Mouse (Mus musculus) retina, postnatal 1 day (tissue): ENCODE results near the gene Olfr1447.

Experiments
- DNase-seq: peaks from one replicate; pipeline ENCODE4 v3.0.0-alpha.2; 2012

Olfr1447 gene

DNA sequence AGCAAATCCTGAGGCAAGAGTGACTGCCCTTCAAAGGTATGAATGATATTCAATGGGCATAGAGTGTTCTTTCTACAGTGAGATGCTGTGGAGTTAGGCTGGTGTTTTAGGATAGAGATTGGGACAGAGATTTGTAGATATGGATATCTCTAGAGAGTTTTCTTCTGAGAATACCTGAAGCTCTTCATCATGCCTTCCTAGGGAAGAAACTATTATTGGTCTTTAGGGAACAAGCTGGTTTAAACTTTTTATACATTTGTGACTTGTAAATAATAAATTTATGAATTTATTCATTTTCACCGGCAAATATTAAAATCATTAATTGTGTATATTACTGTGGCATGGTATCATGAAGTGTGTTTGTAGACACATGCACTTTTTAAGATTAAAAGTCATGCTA lies at the start of gene Olfr1447:
Olfr1447 (minus strand) TSS at position 101 of the 400 bp plus-strand sequence.
- DNase-seq = no peak

DNA sequence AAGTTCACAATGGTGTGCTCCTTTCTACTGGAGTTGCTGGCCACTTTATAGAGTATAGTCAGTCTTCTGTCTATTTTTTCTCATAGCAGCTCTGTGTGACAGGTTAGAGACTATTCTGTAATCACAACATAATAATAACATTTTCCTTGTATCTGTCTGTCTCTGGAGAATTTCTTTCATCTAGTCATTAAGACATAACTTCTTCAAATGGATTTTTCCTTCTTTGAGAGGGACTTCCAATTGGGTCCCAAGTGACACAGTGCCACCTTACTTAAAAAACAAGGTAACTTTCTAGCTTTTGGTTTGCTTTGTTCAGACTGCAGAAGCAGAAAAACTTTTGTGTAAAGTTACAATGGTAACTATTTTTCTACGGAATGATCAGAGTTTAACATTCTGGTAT lies 46.4 kb upstream of the Olfr1447 start, which contains the start of gene Olfr1450:
Olfr1450 (plus strand) TSS at position 301 of the 400 bp plus-strand sequence.
- no peak for DNase-seq

DNA sequence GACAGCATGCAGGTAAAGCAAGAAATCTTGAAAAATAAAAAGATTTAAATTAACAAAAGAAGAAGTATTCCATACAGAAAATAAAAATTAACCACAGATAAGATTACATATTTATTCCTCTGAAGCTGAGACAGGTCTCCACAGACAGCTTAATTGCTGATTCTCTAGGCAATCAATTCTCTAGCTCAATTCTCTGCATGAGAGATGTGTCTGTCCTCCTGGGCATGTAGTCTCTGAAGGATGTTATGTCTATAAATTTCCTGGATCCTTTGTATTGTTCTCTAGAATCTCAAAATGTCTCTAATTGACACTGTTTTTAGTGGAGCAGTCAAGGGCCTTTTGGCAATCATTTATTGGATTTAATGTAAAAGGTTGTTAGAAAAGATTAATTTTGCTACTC lies 27.0 kb upstream of the Olfr1447 start, which contains the start of gene Olfr1449:
Olfr1449 (plus strand) TSS at position 301 of the 400 bp plus-strand sequence.
- DNase-seq = no peak

- DNase-seq = no peak
Observed at GRCm38 (mm10) chr19:12924319-12924718, 20.8 kb upstream of the Olfr1447 start, which contains the start of gene Olfr1448. Gene Olfr1448 (minus strand): TSS chr19:12924419.

DNA sequence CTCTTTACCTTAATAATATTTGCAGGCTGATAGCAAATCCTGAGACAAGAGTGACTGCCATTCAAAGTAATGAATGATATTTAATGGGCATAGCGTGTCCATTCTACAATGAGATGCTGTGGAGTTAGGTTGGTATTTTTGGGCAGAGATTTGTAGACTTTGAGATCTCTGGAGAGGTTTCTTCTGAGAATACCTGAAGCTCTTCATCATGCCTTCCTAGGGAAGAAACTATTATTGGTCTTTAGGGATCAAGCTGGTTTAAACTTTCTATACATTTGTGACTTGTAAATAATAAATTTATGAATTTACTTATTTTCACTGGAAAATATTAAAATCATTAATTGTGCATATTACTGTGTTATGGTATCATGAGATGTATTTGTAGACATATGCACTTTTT lies 10.1 kb downstream of the Olfr1447 start, which contains the start of gene Olfr1446:
Olfr1446 (minus strand) TSS at position 101 of the 400 bp plus-strand sequence.
- no peak for DNase-seq

- DNase-seq = no peak
Observed at GRCm38 (mm10) chr19:12883555-12883954, 20.0 kb downstream of the Olfr1447 start, which contains the start of gene Olfr1445. Gene Olfr1445 (plus strand): TSS chr19:12883855.

DNA sequence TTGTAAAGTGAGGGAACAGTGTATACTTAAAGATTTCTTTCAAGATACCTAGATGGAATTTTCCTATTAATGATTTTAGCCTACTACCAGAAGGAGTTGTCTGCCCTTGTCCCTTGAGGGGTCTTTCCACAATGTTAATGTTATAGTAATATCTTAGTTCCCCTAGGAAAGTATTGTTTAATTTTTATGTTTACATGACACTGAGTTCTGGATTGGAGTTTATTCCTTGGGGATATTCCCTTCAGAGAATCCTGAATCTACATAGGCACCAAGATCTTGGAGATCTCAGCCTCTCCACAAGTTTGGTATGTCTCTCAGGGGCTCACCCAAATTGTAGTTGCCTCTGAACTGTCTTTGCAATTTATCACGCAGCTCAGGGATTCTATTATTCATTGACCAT lies 46.6 kb downstream of the Olfr1447 start, which contains the start of gene Olfr1444:
Olfr1444 (plus strand) TSS at position 301 of the 400 bp plus-strand sequence.
- no peak for DNase-seq
